Mouse (Mus musculus) heart, postnatal 0 days (tissue): ENCODE data around the gene Tgfbr1.

Experiments used
- CTCF ChIP-seq: IDR thresholded peaks from 2 replicates; pipeline ENCODE4 v1.5.1; 2016; ENCODE audit warnings: antibody characterized with exemption, control low read depth, low read depth
- EP300 ChIP-seq: IDR thresholded peaks from 2 replicates; pipeline ENCODE4 v1.6.1; 2016; ENCODE audit warnings: antibody characterized with exemption, low read depth

DNA sequence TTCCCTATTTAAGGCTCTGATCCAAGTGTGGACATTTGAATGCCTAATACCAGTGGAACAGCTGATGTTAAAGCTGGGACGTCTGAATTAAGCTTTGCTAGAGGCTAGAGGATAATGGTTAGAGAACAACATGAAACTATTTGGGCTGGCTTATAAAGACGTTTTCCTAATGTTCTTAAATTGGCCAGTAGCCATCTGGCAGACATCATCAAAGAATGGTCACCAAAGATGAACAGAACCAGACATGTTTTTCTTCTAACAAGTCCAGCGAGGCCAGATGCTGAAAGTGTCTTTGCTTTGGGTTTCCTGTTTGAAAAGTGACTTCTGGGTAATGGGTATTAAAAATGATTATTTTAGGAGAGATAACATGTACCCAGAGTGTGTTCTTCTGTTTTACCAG, 10.1 kb downstream of the Tgfbr1 start:
- TF ChIP-seq CTCF: no peak
- TF ChIP-seq EP300: no peak
